Mouse (Mus musculus) midbrain, embryonic 16.5 days (tissue): ENCODE measurements around the gene Mast2. TPM values are rescaled to one million over a fixed set of nuclear protein-coding genes. Genes with fewer than 3 reads are reported as not detected.

Source experiments
- polyA plus RNA-seq: library from polyadenylated mRNA; unstranded; fragments of >200 nt; fragmentation: Nextera tagmentation; extraction: Ambion mirVana; gene quantifications from 2 replicates; pipeline ENCODE4 v1.2.1, GENCODE M21; 2015

Gene Mast2
- polyA plus RNA-seq, 1 experiment from 2014 or later, result 47.2 TPM

Other genes starting within 250 kb of the Mast2 start
- 80.5 and 94.2 TPM in 2 replicates for gene Pik3r3, start 242.6 kb downstream of the Mast2 start, polyA plus RNA-seq
- 13.6 and 14.7 TPM in 2 replicates for gene Ipp, start 43.4 kb upstream of the Mast2 start, polyA plus RNA-seq
- gene Tmem69, start 91.8 kb upstream of the Mast2 start, polyA plus RNA-seq, result 20.1 and 26.2 TPM in 2 replicates
- 16.3 and 17.6 TPM in 2 replicates for gene Gpbp1l1, start 93.5 kb upstream of the Mast2 start, polyA plus RNA-seq
- gene Ccdc17, start 132.5 kb upstream of the Mast2 start, polyA plus RNA-seq, result 5.9 and 6.0 TPM in 2 replicates
- gene Nasp, start 163.8 kb upstream of the Mast2 start, polyA plus RNA-seq, result 87.1 and 98.0 TPM in 2 replicates
- gene Akr1a1, start 187.5 kb upstream of the Mast2 start, polyA plus RNA-seq, result 661 and 697 TPM in 2 replicates
- gene Prdx1, start 221.4 kb upstream of the Mast2 start, polyA plus RNA-seq, result 410 and 427 TPM in 2 replicates
- 20.9 and 21.6 TPM in 2 replicates for gene Mmachc, start 244.2 kb upstream of the Mast2 start, polyA plus RNA-seq
- gene Ccdc163, start 244.3 kb upstream of the Mast2 start, polyA plus RNA-seq, result 10.1 and 10.7 TPM in 2 replicates